Mouse (Mus musculus) forebrain, embryonic 16.5 days (tissue): ENCODE measurements around the gene Fndc3c1. TPM values are rescaled to one million over a fixed set of nuclear protein-coding genes. Genes with fewer than 3 reads are reported as not detected.
"Not testable (repeated sequence)": the region's sequence is repeated elsewhere in the genome, so short reads cannot be mapped to it uniquely, and the experiment has no call there.

Experiments
- ATAC-seq: fragments of 200-750 bp; cut with Nextera tagmentation; 2 replicates; pipeline ENCODE4 v1.8.0; 2017; ENCODE audit warnings: mild to moderate bottlenecking, moderate library complexity
- H3K27ac ChIP-seq: fragments of 300-500 bp; sonication (generic); 2 replicates; pipeline ENCODE4 v1.5.1; 2014; ENCODE audit warnings: low read length, control low read depth
- H3K27me3 ChIP-seq: fragments of 300-500 bp; sonication (generic); replicated peaks from 2 replicates; pipeline ENCODE4 v1.6.1; 2014; ENCODE audit warnings: low read length; ENCODE audit not compliant: control insufficient read depth, insufficient read depth
- H3K36me3 ChIP-seq: fragments of 300-500 bp; sonication (generic); 2 replicates; pipeline ENCODE4 v1.6.1; 2014; ENCODE audit not compliant: control insufficient read depth, insufficient read depth
- H3K4me1 ChIP-seq: fragments of 300-500 bp; sonication (generic); replicated peaks from 2 replicates; pipeline ENCODE4 v1.6.1; 2014; ENCODE audit warnings: low read length; ENCODE audit not compliant: control insufficient read depth, insufficient read depth
- H3K4me2 ChIP-seq: fragments of 300-500 bp; sonication (generic); 2 replicates; pipeline ENCODE4 v1.6.1; 2014; ENCODE audit warnings: mild to moderate bottlenecking, low read length, control low read depth
- H3K4me3 ChIP-seq: fragments of 300-500 bp; sonication (generic); replicated peaks from 2 replicates; pipeline ENCODE4 v1.5.1; 2014; ENCODE audit warnings: mild to moderate bottlenecking, low read length, control low read depth
- H3K9ac ChIP-seq: fragments of 300-500 bp; sonication (generic); replicated peaks from 2 replicates; pipeline ENCODE4 v1.6.1; 2014; ENCODE audit warnings: low read depth, low read length, control low read depth
- H3K9me3 ChIP-seq: fragments of 300-500 bp; sonication (generic); 2 replicates; pipeline ENCODE4 v1.6.1; 2016; ENCODE audit warnings: low read length; ENCODE audit not compliant: control insufficient read depth
- WGBS: fragments of 180-500 bp; shearing (Covaris S2); extraction: QIAGEN DNeasy Blood & Tissue Kit; methylation state at CpG from one replicate; pipeline ENCODE4 v1.1.7; 2014; 5-methylcytosine and 5-hydroxymethylcytosine counted together
- microRNA-seq: library from miRNA; unstranded; fragments of <30 nt; microRNA quantifications from one replicate; pipeline ENCODE4, GENCODE M21; 2017
- polyA plus RNA-seq: library from polyadenylated mRNA; unstranded; fragments of >200 nt; fragmentation: Nextera tagmentation; extraction: Ambion mirVana; gene quantifications from 2 replicates; pipeline ENCODE4 v1.2.1, GENCODE M21; 2015

The Fndc3c1 gene
- polyA plus RNA-seq, result 0.20 and 0.21 TPM in 2 replicates

GRCm38 (mm10) chrX:106485101-106485651 lies at the start of gene Fndc3c1:
Gene Fndc3c1 (minus strand): TSS chrX:106485401.
- 14% methylated on average over 26 of the region's 39 CpGs for WGBS
- ATAC-seq, result peak; percentile 89

GRCm38 (mm10) chrX:106486451-106486850 lies 1.2 kb upstream of the Fndc3c1 start:
- peaks cover 13% of the 10 kb centered on the region; the same call in 1 of the 2 replicates for H3K27me3 ChIP-seq
- H3K4me1 ChIP-seq, result peaks cover 3% of the 10 kb centered on the region; the same call in 1 of the 2 replicates
- H3K36me3 ChIP-seq, result no peaks in the 10 kb centered on the region
- H3K4me2 ChIP-seq, result no peak overlapping the region
- WGBS, result 28% methylated on average over 10 of the region's 10 CpGs
- no peaks in the 10 kb centered on the region for H3K9me3 ChIP-seq
- ATAC-seq, result no peak
- H3K9ac ChIP-seq, result no peak overlapping the region
- no peak overlapping the region for H3K27ac ChIP-seq
- H3K4me3 ChIP-seq, result no peak overlapping the region

More at GRCm38 (mm10) chrX:106485101-106485651, at the start of gene Fndc3c1:
- H3K9me3 ChIP-seq, result no peaks in the 10 kb centered on the region
- no peaks in the 10 kb centered on the region for H3K36me3 ChIP-seq
- H3K27ac ChIP-seq, result no peak within 1 kb of the TSS
- peaks cover 13% of the 10 kb centered on the region; the same call in 1 of the 2 replicates for H3K27me3 ChIP-seq
- peak within 1 kb of the TSS; percentile 40 for H3K4me3 ChIP-seq
- peaks cover 3% of the 10 kb centered on the region; the same call in 1 of the 2 replicates for H3K4me1 ChIP-seq
- peak within 1 kb of the TSS; percentile 65 for H3K4me2 ChIP-seq
- no peak within 1 kb of the TSS for H3K9ac ChIP-seq

- Histone ChIP-seq H3K27me3 (peaks cover 13% of the 10 kb centered on the region; the same call in 1 of the 2 replicates), H3K36me3 (no peaks in the 10 kb centered on the region), H3K9me3 (no peaks in the 10 kb centered on the region), H3K27ac (no peak overlapping the region), H3K4me2 (peak overlapping the region; percentile 65), H3K4me3 (peak overlapping the region; percentile 40), H3K9ac (no peak overlapping the region), H3K4me1 (peaks cover 3% of the 10 kb centered on the region; the same call in 1 of the 2 replicates)
- peak; percentile 43; the same call in 1 of the 2 replicates for ATAC-seq
- WGBS, result 27% methylated on average over 7 of the region's 13 CpGs
Measured at GRCm38 (mm10) chrX:106485671-106486070, 470 bp upstream of the Fndc3c1 start.

GRCm38 (mm10) chrX:106479891-106480290 lies 5.3 kb downstream of the Fndc3c1 start:
- not testable (repeated sequence) for H3K27ac ChIP-seq, ATAC-seq, H3K27me3 ChIP-seq, H3K4me2 ChIP-seq, H3K4me1 ChIP-seq, H3K9ac ChIP-seq, H3K9me3 ChIP-seq, H3K4me3 ChIP-seq, H3K36me3 ChIP-seq
- WGBS, result 56% methylated on average over 2 of the region's 2 CpGs

GRCm38 (mm10) chrX:106385304-106385703 lies 99.9 kb downstream of the Fndc3c1 start:
- Histone ChIP-seq H3K9me3 (no peaks in the 10 kb centered on the region), H3K4me3 (no peak overlapping the region), H3K9ac (no peak overlapping the region), H3K27ac (no peak overlapping the region), H3K4me1 (no peaks in the 10 kb centered on the region), H3K36me3 (no peaks in the 10 kb centered on the region), H3K27me3 (no peaks in the 10 kb centered on the region), H3K4me2 (no peak overlapping the region)
- no peak for ATAC-seq

- H3K9me3 ChIP-seq, result no peaks in the 10 kb centered on the region
- no peaks in the 10 kb centered on the region for H3K4me1 ChIP-seq
- ATAC-seq, result no peak
- H3K36me3 ChIP-seq, result no peaks in the 10 kb centered on the region
- no peak overlapping the region for H3K4me2 ChIP-seq
- no peak overlapping the region for H3K4me3 ChIP-seq
- H3K9ac ChIP-seq, result no peak overlapping the region
- no peaks in the 10 kb centered on the region for H3K27me3 ChIP-seq
- H3K27ac ChIP-seq, result no peak overlapping the region
Measured at GRCm38 (mm10) chrX:106380608-106381007, 104.6 kb downstream of the Fndc3c1 start.

Small RNA genes within 50 kb of the gene (microRNA-seq; reads per million reads assigned to microRNA genes)
- gene Gm27428, result not detected

Other genes with a start within 250 kb of the Fndc3c1 start
- not detected in 2 replicates for gene Fnd3c2, start 230.0 kb downstream of the Fndc3c1 start, polyA plus RNA-seq
- gene Gm5127, start 97.8 kb upstream of the Fndc3c1 start, polyA plus RNA-seq, result 0.15 and 0.19 TPM in 2 replicates
- gene Cysltr1, start 118.3 kb upstream of the Fndc3c1 start, polyA plus RNA-seq, result 0.27 and 0.61 TPM in 2 replicates